Mouse (Mus musculus) ES-E14 (cell line): Measurements from ENCODE around the gene Rnf144b.

Experiments
- CHD2 ChIP-seq: IDR thresholded peaks from 2 replicates; pipeline ENCODE4 v1.6.1; 2014; ENCODE audit warnings: mild to moderate bottlenecking, low read depth, low read length, inconsistent platforms
- HCFC1 ChIP-seq: IDR thresholded peaks from 2 replicates; pipeline ENCODE4 v1.6.1; 2012; ENCODE audit warnings: low read length, inconsistent platforms, borderline replicate concordance; ENCODE audit not compliant: insufficient read depth
- ZC3H11A ChIP-seq: IDR thresholded peaks from 2 replicates; pipeline ENCODE4 v1.6.1; 2012; ENCODE audit warnings: low read depth, mild to moderate bottlenecking, inconsistent platforms, low read length, borderline replicate concordance

DNA sequence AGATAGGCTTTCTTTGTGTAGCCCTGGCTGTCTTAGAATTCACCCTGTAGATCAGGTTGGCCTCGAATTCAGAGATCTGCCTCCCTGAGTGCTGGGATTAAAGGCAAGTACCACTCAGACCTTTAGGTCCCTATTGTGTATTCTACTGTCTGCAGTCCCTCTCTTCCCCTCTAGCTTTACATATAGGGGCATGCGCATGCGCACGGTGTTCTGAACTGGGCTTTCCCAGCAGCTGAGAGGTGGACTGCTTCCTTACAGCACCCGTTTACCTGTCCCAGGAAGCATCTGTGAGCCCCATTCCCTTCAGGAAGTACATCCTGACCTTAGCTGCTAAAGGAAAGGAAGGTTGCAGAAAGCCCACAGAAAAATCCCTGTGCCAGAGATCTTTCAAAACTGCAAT, 70.3 kb downstream of the Rnf144b start:
- TF ChIP-seq CHD2 (no peak), ZC3H11A (no peak), HCFC1 (no peak)
